Mouse (Mus musculus) ES-Bruce4 (cell line): Measurements from ENCODE around the gene Slc16a3.

Experiments
- CTCF ChIP-seq: IDR thresholded peaks from one replicate; pipeline ENCODE4 v1.8.1; 2011; ENCODE audit warnings: low read depth, low read length
- EP300 ChIP-seq: IDR thresholded peaks from 2 replicates; pipeline ENCODE4 v1.6.1; 2011; ENCODE audit warnings: low read depth, low read length; ENCODE audit not compliant: insufficient read depth
- POLR2A ChIP-seq: IDR thresholded peaks from one replicate; pipeline ENCODE4 v1.8.1; 2011; ENCODE audit warnings: low read length; ENCODE audit not compliant: insufficient read depth

- TF ChIP-seq CTCF (no peak), POLR2A (no peak), EP300 (no peak)
Measured at GRCm38 (mm10) chr11:120990951-120991526, 42.8 kb downstream of the Slc16a3 start, which contains the start of gene Csnk1d.
